Mouse (Mus musculus) CD4-positive, CD25-positive, alpha-beta regulatory T cell, adult 2 months (primary cell): Measurements from ENCODE around the gene Adarb2.

Source experiments
- DNase-seq: peaks from one replicate; pipeline ENCODE4 v3.0.0-alpha.2; 2012; ENCODE audit warnings: low read depth, low spot score

Gene Adarb2

GRCm38 (mm10) chr13:8202681-8203476 is at the start of gene Adarb2:
Gene Adarb2, plus strand, starts transcription at chr13:8202866.
- no peak for DNase-seq

- no peak for DNase-seq
Measured at GRCm38 (mm10) chr13:8173800-8174199, 28.9 kb upstream of the Adarb2 start.

- DNase-seq = no peak
Measured at GRCm38 (mm10) chr13:8191977-8192376, 10.7 kb upstream of the Adarb2 start.

GRCm38 (mm10) chr13:8199186-8199880 is 3.3 kb upstream of the Adarb2 start:
- no peak for DNase-seq

- no peak for DNase-seq
Measured at GRCm38 (mm10) chr13:8203477-8203813, 779 bp downstream of the Adarb2 start.

GRCm38 (mm10) chr13:8207337-8207736 is 4.7 kb downstream of the Adarb2 start:
- DNase-seq = no peak

GRCm38 (mm10) chr13:8210776-8211175 is 8.1 kb downstream of the Adarb2 start:
- DNase-seq = no peak

- DNase-seq = no peak
Measured at GRCm38 (mm10) chr13:8238871-8239270, 36.2 kb downstream of the Adarb2 start.

GRCm38 (mm10) chr13:8248016-8248667 is 45.5 kb downstream of the Adarb2 start:
- DNase-seq = no peak

- no peak for DNase-seq
Measured at GRCm38 (mm10) chr13:8272158-8272945, 69.7 kb downstream of the Adarb2 start.

GRCm38 (mm10) chr13:8283116-8283515 is 80.5 kb downstream of the Adarb2 start:
- no peak for DNase-seq

- DNase-seq = no peak
Measured at GRCm38 (mm10) chr13:8316347-8317141, 113.9 kb downstream of the Adarb2 start.

GRCm38 (mm10) chr13:8333589-8334455 is 131.2 kb downstream of the Adarb2 start:
- DNase-seq = no peak

GRCm38 (mm10) chr13:8334580-8334979 is 131.9 kb downstream of the Adarb2 start:
- no peak for DNase-seq

GRCm38 (mm10) chr13:8341086-8341807 is 138.6 kb downstream of the Adarb2 start:
- no peak for DNase-seq

GRCm38 (mm10) chr13:8347147-8347546 is 144.5 kb downstream of the Adarb2 start:
- DNase-seq = no peak

GRCm38 (mm10) chr13:8352341-8352740 is 149.7 kb downstream of the Adarb2 start:
- DNase-seq = no peak

GRCm38 (mm10) chr13:8352952-8353351 is 150.3 kb downstream of the Adarb2 start:
- no peak for DNase-seq

- DNase-seq = no peak
Measured at GRCm38 (mm10) chr13:8365523-8365922, 162.9 kb downstream of the Adarb2 start.
